Mouse (Mus musculus): ENCODE data around the gene Abcg1.
A peak's percentile ranks its signal among the peaks of the same experiment; 100 is the strongest.

Abcg1 gene

GRCm38 (mm10) chr17:31078581-31078980 is 21.1 kb downstream of the Abcg1 start:
- no peak for DNase-seq (ENCODE audit: extremely low read depth, low read depth)

- DNase-seq (ENCODE audit: extremely low read depth, low read depth) = no peak
These were observed 21.8 kb downstream of the Abcg1 start for GRCm38 (mm10) chr17:31079078-31079840.

- DNase-seq (ENCODE audit: extremely low read depth, low read depth) = no peak
These were observed 25.0 kb downstream of the Abcg1 start for GRCm38 (mm10) chr17:31082296-31083078.

- no peak for DNase-seq (ENCODE audit: extremely low read depth, low read depth)
These were observed 28.0 kb downstream of the Abcg1 start for GRCm38 (mm10) chr17:31085519-31085918.

DNA sequence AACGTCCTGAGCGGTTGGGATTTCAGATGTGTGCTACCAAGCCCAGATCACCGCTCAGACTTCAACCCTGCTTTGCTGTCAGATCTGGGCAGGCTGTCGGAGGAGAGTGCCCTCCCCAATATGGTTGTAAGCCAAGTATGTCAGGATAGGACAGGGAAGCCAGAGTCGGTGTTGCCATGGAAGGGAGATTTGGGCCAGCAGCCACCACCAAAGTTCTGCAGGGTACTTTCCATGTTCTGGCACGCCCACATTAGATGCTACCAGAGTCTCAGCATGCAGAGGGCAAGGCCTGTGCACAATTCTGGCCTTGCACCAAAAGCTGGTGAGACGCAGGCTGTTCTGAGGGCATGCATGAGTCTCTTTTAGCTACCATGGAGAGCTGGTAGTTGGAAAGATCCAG is 28.7 kb downstream of the Abcg1 start:
- DNase-seq (ENCODE audit: extremely low read depth, low read depth) = no peak

DNA sequence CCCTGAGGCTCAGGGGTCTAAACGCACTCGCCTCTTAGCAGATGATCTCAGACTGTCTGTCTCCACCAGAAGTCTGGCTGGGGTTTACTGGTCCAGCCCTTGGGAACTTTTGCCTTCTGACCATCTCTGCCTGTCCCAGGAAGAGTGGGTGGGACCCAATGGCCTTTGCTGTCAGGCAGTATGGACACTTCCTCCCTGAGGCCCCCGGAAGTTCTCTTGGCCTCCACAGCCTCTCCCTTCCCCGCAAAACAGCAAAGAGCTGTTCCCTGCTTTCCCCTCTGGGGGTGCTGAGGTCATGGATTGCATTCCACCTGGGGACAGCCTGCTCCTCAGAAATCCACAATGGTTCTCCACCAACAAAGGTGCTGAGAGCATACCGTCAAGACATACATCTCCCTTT is 31.2 kb downstream of the Abcg1 start:
- DNase-seq (ENCODE audit: extremely low read depth, low read depth) = no peak

GRCm38 (mm10) chr17:31089848-31090247 is 32.4 kb downstream of the Abcg1 start:
- DNase-seq (ENCODE audit: extremely low read depth, low read depth) = no peak

DNA sequence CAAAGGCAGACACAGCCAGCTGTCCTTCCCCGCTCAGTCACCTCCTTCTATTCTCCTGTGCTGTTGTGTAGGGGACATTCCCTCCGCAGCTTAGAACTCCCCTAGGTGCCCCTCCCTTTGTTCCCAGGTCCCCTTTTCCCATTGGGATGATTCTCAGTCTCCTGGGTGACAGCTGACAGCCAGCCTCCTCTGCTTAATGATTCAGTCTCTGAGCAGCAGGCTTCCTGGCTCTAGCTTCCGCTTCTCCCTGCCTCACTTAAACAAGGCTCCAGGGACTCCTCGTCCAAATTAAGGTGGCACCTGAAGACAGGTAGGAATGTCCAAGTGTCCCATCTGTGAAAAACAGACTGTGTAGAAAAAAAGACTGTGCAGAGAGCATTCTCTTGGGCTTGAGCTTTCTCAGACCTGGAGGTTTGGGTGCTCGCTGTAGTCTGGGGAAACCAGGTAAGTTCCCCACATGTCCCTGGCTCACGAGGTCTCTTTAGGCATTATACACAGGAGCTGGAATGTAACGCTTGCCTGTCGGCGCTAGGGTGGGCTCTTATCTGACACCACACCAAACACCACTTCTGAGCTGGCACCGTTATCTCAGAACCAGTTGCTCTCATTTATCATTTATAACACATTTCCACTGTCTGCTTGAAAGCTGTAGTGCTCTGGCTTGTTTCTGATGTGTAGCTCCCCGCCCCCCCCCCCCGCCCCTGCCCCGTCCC is 33.7 kb downstream of the Abcg1 start:
- peak; percentile 77 for DNase-seq (ENCODE audit: extremely low read depth, low read depth)

DNA sequence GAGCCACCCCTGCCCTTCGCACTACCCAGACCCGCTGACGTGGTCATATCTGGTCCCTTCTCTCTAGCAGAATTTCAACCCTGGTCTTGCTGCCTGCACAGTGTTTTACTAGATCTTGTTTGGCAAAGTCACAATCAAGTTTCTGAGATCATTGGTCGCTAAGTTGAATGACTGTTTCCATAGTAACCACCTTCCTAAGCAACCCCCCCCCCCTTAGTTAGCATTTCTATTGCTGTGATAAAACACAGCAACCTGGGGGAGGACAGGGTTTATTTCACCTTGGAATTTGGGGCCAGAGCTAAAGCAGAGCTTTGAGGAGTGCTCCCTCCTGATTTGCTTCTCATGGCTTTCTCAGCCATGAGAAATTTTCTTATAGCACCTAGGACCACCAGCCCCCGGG is 37.3 kb downstream of the Abcg1 start:
- DNase-seq (ENCODE audit: extremely low read depth, low read depth) = no peak

- no peak for DNase-seq (ENCODE audit: extremely low read depth, low read depth)
These were observed 38.1 kb downstream of the Abcg1 start for GRCm38 (mm10) chr17:31095570-31095969.

DNA sequence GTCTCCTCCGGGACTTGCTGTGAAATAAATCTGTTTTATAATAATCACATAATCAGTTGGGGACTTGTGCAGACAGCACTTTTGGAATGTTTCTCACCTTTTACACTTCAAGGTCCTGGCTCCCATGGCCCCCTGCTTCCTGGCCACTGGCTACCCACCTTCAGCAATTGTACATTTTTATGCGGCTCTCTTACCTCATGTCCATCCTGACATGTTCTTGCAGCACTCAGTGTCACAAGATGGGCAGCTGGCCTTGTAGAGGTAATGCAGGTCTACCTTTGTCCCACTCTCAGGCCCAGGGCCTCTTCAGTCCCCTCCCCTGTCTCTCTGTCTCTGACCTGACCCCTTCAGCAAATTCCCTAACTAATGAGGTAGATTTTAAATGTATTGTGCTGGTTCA is 39.4 kb downstream of the Abcg1 start:
- DNase-seq (ENCODE audit: extremely low read depth, low read depth) = no peak

- DNase-seq (ENCODE audit: extremely low read depth, low read depth) = no peak
These were observed 41.3 kb downstream of the Abcg1 start for GRCm38 (mm10) chr17:31098788-31099187.

DNA sequence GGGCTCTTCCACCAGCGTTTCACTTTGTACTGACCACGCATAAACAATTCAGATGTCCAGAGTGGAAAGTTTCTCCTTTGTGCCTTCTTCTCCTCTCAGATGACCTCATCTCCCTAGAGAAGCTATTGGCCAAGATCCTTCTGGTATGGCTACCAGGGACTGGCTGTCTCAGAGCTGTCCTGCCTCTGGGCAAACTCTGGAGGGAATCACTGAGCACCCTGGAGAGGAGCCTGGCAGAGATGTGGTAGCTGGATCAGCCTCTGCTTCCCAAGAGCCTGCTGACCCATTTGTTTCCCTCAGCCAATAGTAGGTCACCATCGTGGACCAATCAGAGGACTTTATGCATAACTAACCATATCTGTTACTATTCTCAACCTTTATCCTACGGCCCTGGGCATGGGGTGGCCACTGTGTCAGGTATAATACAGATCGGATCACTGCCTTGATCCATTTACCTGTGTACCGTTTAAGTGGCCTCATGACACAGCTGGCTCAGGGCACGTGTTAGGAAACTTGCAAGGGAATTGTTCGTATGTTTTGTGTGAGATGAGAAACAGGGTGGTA is 45.6 kb downstream of the Abcg1 start:
- no peak for DNase-seq (ENCODE audit: extremely low read depth, low read depth)

GRCm38 (mm10) chr17:31103823-31104222 is 46.3 kb downstream of the Abcg1 start:
- DNase-seq (ENCODE audit: extremely low read depth, low read depth) = no peak

- no peak for DNase-seq (ENCODE audit: extremely low read depth, low read depth)
These were observed 50.9 kb downstream of the Abcg1 start for GRCm38 (mm10) chr17:31108388-31108787.

DNA sequence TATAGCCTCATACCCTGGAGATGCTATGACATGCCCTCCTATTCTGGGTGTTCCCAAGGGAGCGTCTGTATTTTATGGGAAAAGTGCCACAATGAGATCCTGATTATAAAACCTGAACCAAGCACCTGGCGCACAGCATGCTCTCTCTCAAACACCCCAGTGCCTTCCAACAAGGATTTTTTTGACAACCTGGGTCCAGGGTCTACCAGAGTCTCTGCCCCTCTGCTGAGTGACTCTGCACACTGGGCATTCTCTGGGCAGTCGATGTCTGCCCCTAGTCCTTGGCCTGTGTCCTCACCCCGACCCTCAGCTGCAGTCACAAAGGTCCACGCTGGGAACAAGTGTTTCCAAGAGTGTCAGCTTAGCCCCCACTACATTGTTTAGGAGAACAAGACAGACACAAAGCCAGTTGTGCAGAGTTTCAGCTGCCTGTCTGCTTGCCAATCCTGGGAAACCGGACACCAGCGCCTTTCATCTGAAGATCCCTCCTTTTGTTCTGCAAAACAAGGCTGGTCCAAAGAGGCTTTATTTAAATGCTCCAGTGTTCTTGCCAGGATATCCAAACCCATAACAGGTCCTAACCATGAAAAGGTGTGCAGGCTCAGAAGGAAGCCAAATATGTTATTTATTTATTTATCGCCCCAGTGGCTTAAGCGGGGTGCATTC is 55.8 kb downstream of the Abcg1 start:
- no peak for DNase-seq (ENCODE audit: extremely low read depth, low read depth)

DNA sequence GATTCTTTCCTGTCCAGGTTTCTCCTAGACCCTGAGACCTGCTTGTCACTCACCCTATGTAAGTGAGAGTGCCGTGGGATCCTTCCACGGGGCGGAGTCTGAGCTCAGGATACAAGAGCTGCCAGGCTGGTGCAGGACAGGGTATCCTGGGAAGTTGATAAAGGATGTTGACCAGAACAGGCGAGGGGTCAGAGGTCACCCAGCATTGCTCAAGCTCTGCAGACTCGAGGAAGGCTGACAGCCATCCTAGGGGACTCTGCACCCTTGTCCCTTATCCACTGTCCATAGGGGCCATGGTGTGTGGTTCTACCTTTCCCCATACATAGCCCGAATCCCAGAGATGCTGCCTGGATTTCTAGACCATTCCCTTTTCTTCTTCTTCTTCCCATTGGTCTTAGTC is 58.6 kb downstream of the Abcg1 start:
- no peak for DNase-seq (ENCODE audit: extremely low read depth, low read depth)

GRCm38 (mm10) chr17:31117946-31118345 is 60.5 kb downstream of the Abcg1 start:
- DNase-seq (ENCODE audit: extremely low read depth, low read depth) = no peak

DNA sequence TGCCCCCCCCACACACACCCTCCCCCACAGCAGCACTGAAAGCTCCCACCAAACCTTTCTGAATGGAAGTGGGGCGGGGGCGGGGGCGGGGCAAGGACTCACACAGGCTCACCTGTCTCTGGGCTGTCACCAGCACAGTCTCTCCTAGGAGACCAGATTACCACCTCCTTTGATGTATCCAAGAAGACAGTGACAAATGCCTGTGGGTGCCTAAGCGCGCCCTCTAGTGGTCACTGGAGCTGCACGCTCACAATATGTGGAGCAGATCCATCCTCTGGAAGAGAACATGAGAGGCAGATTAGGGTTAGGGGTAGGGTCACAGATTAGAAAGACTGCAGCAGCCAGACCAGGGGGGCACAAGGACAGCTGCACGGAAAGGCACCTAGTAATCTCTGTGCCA is 62.0 kb downstream of the Abcg1 start:
- DNase-seq (ENCODE audit: extremely low read depth, low read depth) = peak; percentile 33

GRCm38 (mm10) chr17:31121975-31122374 is 64.5 kb downstream of the Abcg1 start:
- peak; percentile 17 for DNase-seq (ENCODE audit: extremely low read depth, low read depth)

- DNase-seq (ENCODE audit: extremely low read depth, low read depth) = no peak
These were observed 68.2 kb downstream of the Abcg1 start for GRCm38 (mm10) chr17:31125548-31126266.
